Mouse (Mus musculus) erythroblast, embryonic 14.5 days (primary cell): ENCODE measurements around the gene Glyctk.

Experiments
- GATA1 ChIP-seq: IDR thresholded peaks from 2 replicates; pipeline ENCODE4 v1.6.1; 2012; ENCODE audit warnings: low read length, inconsistent platforms, mixed read lengths
- TAL1 ChIP-seq: IDR thresholded peaks from 3 replicates; pipeline ENCODE4 v1.6.1; 2012; ENCODE audit warnings: low read length, inconsistent platforms, mixed read lengths

DNA sequence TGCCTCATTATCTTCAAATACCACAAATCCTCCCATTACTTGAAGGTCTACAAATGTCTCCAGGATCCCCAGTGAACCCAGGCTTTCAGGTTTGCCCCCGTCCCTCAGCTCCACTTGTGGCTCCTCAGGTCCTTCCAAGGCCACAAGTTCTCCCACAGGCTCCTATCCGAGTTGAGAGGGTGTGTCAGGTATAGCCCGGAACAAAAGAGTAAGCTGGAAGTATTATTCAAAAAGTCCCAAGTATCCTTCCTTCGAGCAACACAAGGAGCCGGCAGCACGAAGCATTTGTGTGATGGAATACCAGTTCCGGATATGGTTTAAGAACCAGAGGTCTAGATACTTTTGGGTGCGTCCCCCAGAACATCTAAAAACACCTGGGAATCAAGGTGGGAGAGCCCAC, 34.1 kb upstream of the Glyctk start:
- TF ChIP-seq TAL1 (no peak), GATA1 (no peak)
